Mouse (Mus musculus) granulocyte monocyte progenitor cell, adult 5-6 weeks (primary cell): ENCODE data around the gene Gm9945. TPM values are rescaled to one million over a fixed set of nuclear protein-coding genes. Genes with fewer than 3 reads are reported as not detected.

Experiments used
- ATAC-seq: replicated peaks from 2 replicates; pipeline ENCODE4 v1.8.0; 2016; ENCODE audit warnings: mild to moderate bottlenecking, moderate TSS enrichment, inconsistent platforms; ENCODE audit not compliant: poor library complexity, severe bottlenecking
- total RNA-seq, 2 experiments: library from RNA; stranded (forward) in 1 of 2; stranded (reverse) in 1 of 2; fragments of 200-712, 200-1000 nt in 1 of 2; fragments of >200 nt in 1 of 2; fragmentation: Nextera tagmentation in 1 of 2; gene quantifications; 2 replicates each; pipeline ENCODE4 v1.2.3; 2014 to 2017

The Gm9945 gene
- total RNA-seq (2014; fragmentation: Nextera tagmentation), result not detected in 2 replicates
- total RNA-seq (2017), result not detected in 2 replicates

DNA sequence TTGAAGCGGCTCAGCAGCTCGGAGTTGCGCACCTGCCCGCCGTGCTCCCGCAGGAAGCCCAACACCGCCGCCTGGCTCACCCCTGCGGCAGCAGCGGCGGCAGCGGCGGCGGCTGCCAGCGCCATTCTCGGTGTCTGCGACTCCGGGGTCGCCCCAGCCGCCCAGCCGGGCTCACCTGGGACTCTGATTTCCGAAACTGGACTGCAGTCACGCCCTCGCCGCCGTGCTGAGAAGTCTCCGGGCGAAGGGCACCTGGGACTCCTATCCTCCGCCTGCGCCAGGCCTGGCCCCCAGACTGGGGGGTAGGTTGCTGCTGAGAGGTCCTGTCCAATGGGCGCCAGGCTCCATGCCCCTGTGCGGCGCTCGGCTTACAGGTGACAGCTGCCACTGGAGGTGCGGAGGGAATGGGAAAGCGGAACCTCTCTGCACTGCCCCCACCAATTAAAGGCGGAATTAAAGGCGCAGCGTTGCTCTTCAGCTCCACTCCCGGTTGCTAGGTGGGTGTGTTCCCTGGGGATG lies at the start of gene Gm9945, which contains the start of gene Sowaha:
Gm9945 (plus strand) TSS at position 384 of the 519 bp plus-strand sequence.
Sowaha (minus strand) TSS at position 492 of the 519 bp plus-strand sequence.
- ATAC-seq, result peak; percentile 63

GRCm38 (mm10) chr11:53430300-53430669 lies 49.7 kb upstream of the Gm9945 start:
- peak; percentile 52 for ATAC-seq

- ATAC-seq, result peak; percentile 85
Observed at GRCm38 (mm10) chr11:53430670-53431346, 49.2 kb upstream of the Gm9945 start, which contains the start of the genes Uqcrq and Gdf9. Uqcrq (minus strand) TSS chr11:53430831. Gdf9 (plus strand) TSS chr11:53431023.

GRCm38 (mm10) chr11:53431347-53432056 lies 48.5 kb upstream of the Gm9945 start:
- ATAC-seq, result no peak

- ATAC-seq, result no peak
Observed at GRCm38 (mm10) chr11:53433057-53433456, 46.9 kb upstream of the Gm9945 start.

DNA sequence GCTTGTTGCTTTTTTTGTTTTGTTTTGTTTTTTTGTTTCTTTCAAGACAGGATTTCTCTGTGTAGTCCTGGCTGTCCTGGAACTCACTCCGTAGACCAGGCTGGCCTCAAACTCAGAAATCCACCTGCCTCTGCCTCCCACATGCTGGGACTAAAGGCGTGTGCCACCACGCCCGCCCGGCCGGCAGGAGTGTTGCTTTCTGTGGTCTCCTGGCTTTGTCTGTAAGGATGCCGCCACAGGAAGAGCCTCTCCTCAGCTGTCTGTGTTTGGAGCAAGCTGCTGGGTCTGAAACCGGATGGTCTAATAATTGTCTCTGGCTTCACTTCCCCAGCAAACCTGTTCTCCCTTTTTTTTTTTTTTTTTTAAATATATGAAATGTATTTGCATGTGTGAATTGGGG lies 44.5 kb upstream of the Gm9945 start:
- no peak for ATAC-seq

DNA sequence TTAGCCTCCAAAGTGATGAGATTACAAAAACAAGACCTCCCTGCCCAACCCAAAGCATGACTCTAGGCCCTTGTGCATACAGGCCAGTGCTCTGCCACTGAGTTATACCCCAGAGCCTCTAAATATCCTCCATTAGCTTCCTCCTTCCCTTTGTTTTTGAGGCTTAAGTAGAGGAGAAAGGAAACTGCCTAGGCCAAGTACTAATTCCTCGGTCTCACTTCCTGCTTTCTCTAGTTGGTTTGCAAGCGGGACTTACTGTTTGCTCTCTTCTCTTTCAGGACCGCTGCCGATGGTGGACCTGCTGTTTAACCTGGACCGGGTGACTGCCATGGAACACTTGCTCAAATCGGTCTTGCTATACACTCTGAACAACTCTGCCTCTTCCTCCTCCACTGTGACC lies 43.6 kb upstream of the Gm9945 start:
- ATAC-seq, result peak; percentile 59

DNA sequence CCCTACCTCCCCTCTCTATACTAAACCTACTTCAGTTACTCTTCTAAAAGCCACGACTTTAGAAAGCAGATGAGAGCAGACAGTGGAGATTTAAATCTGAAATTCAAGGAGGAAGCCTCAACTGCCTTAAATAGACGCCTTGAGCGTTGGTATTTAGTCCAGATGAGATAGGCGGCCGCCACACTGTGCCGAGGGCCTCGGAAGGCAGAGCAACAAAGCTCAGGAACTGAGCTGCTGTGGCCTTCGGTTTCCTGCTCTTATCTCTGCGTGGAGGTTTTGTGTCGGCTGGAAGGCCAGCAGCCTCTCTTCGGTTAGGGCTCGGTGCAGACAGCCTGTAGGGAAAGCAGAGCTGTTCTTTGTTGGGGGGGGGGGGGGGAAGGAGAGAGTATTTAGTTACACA lies 38.0 kb upstream of the Gm9945 start:
- peak; percentile 22; the same call in 1 of the 2 replicates for ATAC-seq

GRCm38 (mm10) chr11:53443861-53444260 lies 36.1 kb upstream of the Gm9945 start:
- ATAC-seq, result peak; percentile 30; the same call in 1 of the 2 replicates

DNA sequence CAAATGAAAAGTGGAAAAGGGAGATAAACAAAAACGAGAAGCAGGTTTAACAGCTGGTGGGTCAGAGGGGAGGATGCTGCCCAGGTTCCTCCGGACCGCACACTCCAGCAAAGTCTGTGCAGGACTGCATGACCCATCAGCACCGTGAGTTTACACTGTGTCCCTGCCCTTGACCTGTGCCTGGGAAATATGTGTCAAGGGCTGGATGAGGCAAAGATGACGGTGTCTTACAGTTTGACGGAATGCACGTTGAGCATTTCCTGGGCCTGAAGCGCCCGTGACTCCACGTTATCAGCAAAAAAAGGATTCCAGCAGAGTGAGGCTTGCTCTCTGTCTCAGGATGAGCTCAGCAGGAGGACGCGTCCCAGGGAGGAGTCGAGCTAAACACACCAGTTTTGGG lies 34.4 kb upstream of the Gm9945 start:
- ATAC-seq, result no peak

GRCm38 (mm10) chr11:53446183-53446582 lies 33.8 kb upstream of the Gm9945 start:
- ATAC-seq, result no peak

- ATAC-seq, result no peak
Observed at GRCm38 (mm10) chr11:53447996-53448395, 32.0 kb upstream of the Gm9945 start.

- no peak for ATAC-seq
Observed at GRCm38 (mm10) chr11:53448529-53448928, 31.4 kb upstream of the Gm9945 start.

DNA sequence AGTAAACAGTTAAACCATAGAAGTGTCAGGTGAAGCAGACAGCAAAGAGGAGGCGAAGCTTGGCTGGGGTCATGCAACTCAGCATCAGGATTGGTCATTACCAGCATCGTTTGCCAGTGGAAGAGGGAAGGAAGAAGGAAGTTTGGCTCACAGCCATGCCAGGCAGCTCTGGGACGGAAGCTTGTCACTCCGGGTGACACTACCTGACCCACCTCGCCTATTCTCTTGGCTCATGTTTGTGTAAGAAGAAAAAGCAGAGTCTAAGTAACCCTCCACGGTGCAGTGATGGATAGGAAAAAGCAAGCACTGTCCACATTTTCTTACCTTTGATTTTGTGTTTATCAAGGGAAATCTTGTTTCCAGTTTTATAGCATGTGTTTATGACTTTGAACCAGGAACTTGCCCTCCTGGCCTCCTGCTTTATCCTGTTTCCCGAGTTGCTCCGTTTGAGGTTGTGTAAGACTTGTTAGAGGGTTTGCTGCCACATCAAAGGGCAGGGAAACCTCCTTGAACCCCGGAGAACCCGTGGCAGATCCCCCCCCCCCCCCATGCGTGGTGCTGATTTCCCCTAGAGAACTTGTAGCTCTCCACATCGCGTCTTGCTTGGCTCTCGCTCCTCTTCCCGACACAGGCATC lies 29.8 kb upstream of the Gm9945 start:
- ATAC-seq, result peak; percentile 67

DNA sequence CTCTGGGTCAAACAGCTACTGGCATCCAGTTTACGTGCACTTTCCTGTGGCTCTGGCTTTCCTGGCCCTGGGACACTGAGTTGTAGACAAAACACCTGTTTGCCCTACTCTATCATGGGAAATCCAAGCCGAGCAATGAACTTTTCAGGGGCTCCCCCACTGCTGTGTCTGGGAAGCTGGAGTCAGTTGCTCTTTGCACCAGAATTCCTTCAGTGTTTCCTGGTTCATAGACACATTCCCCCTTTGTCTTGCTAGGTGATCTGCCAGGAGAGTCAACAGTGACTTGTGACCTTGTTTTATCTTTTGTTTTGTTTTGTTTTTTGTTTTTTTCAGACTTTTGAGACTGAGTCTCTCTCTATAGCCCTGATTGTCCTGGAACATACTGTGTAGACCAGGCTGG lies 28.6 kb upstream of the Gm9945 start:
- ATAC-seq, result no peak

- no peak for ATAC-seq
Observed at GRCm38 (mm10) chr11:53452396-53452795, 27.6 kb upstream of the Gm9945 start.

- ATAC-seq, result no peak
Observed at GRCm38 (mm10) chr11:53453031-53453430, 26.9 kb upstream of the Gm9945 start.

DNA sequence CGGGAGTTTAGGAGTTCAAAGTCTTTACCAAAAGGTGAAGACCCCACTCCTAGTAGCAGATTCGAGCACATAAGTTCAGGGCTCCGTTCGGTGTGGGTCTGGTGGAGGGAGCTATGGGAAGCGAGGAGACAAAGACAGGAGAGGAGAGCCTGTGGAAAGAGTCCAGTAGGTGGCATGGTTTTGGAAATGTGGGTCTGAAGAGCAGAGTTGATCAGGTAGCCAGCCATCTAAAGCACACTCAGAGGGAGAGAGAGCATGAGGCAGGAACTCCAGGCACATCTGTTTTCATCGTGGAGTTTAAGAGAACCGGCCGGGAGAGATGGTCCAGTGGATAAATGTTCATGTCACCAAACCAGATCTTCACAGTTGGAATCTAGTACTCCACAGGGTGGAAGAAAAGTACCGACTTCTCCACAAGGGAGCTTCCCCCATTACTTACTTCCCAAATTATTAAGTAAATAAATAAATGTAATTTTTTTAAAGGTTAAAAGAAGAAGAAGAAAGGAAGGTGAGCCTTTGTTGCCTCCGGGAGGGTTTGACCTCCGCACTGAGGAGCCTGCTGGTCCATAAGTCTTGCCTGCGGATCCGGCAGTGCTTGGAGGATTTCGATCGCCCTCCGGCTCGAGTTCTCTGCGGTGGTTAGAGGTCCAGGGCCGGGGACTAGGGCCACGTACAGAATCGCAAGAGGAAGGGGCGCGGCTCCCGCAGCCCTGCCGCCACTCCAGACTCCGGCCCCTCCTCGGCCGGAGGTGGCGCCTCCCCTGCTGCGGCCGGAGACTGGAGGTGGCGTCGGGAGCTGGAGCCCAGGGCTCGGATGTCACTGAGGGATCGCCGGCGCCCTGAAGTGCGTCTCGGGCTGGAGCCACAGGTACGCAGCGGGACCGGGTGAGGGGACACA lies 23.2 kb upstream of the Gm9945 start, which contains the start of the genes Gm10447 and Shroom1:
Gm10447 (minus strand) TSS at position 637 of the 898 bp plus-strand sequence.
Shroom1 (plus strand) TSS at position 732 of the 898 bp plus-strand sequence.
- ATAC-seq, result peak; percentile 97

- peak; percentile 45; the same call in 1 of the 2 replicates for ATAC-seq
Observed at GRCm38 (mm10) chr11:53457372-53457954, 22.5 kb upstream of the Gm9945 start.
